Mouse (Mus musculus): ENCODE results near the gene Rnasek.

Rnasek gene

GRCm38 (mm10) chr11:70235254-70235900 lies 4.3 kb downstream of the Rnasek start:
- DNase-seq = peak in 1 of 2 experiments; percentile 19

GRCm38 (mm10) chr11:70234497-70234896 lies 5.1 kb downstream of the Rnasek start:
- no peak for DNase-seq

- peak; percentile 21 to 36 for DNase-seq
Observed at GRCm38 (mm10) chr11:70234037-70234436, 5.6 kb downstream of the Rnasek start.

- peak; percentile 42 to 57 for DNase-seq
Observed at GRCm38 (mm10) chr11:70233016-70233415, 6.6 kb downstream of the Rnasek start.

- peak; percentile 64 to 77 for DNase-seq
Observed at GRCm38 (mm10) chr11:70232546-70232945, 7.1 kb downstream of the Rnasek start.

GRCm38 (mm10) chr11:70230239-70230727 lies 9.4 kb downstream of the Rnasek start:
- peak; percentile 81 to 90 for DNase-seq

GRCm38 (mm10) chr11:70229260-70230010 lies 10.2 kb downstream of the Rnasek start, which contains the start of gene Bcl6b:
Gene Bcl6b (minus strand): TSS chr11:70229798.
- DNase-seq = peak; percentile 19 to 34

GRCm38 (mm10) chr11:70228828-70229227 lies 10.8 kb downstream of the Rnasek start:
- peak; percentile 87 for DNase-seq

GRCm38 (mm10) chr11:70227661-70228245 lies 11.9 kb downstream of the Rnasek start:
- DNase-seq = peak in 1 of 2 experiments; percentile 16

- no peak for DNase-seq
Observed at GRCm38 (mm10) chr11:70227126-70227525, 12.5 kb downstream of the Rnasek start.

GRCm38 (mm10) chr11:70226602-70226890 lies 13.1 kb downstream of the Rnasek start:
- DNase-seq = peak; percentile 18 to 25

GRCm38 (mm10) chr11:70225798-70226601 lies 13.6 kb downstream of the Rnasek start:
- peak in 1 of 2 experiments; percentile 17 for DNase-seq

GRCm38 (mm10) chr11:70223724-70224123 lies 15.9 kb downstream of the Rnasek start:
- DNase-seq = no peak

- peak; percentile 29 to 46 for DNase-seq
Observed at GRCm38 (mm10) chr11:70221603-70222500, 17.8 kb downstream of the Rnasek start.

GRCm38 (mm10) chr11:70220731-70221602 lies 18.7 kb downstream of the Rnasek start, which contains the start of gene Slc16a13:
Gene Slc16a13 (minus strand): TSS chr11:70221064.
- peak; percentile 97 to 99 for DNase-seq

GRCm38 (mm10) chr11:70220323-70220722 lies 19.3 kb downstream of the Rnasek start:
- peak; percentile 60 to 69 for DNase-seq

GRCm38 (mm10) chr11:70219873-70220272 lies 19.8 kb downstream of the Rnasek start:
- DNase-seq = no peak

- DNase-seq = peak; percentile 15 to 36
Observed at GRCm38 (mm10) chr11:70218741-70219470, 20.7 kb downstream of the Rnasek start.

- DNase-seq = no peak
Observed at GRCm38 (mm10) chr11:70218039-70218438, 21.6 kb downstream of the Rnasek start.

- DNase-seq = peak in 1 of 2 experiments; percentile 22
Observed at GRCm38 (mm10) chr11:70216103-70216502, 23.5 kb downstream of the Rnasek start.

Data from cerebellum, adult 18-20 months (tissue).